Mouse (Mus musculus) c-Kit-positive CD71-positive TER-119-positive erythroid progenitor cells, embryonic 14.5 days (primary cell): ENCODE results near the gene Myo15.
"Not testable (repeated sequence)": the region's sequence is repeated elsewhere in the genome, so short reads cannot be mapped to it uniquely, and the experiment has no call there.

Source experiments
- DNase-seq: peaks from one replicate; pipeline ENCODE4 v3.0.0-alpha.2; 2013; ENCODE audit warnings: low spot score

Gene Myo15

DNA sequence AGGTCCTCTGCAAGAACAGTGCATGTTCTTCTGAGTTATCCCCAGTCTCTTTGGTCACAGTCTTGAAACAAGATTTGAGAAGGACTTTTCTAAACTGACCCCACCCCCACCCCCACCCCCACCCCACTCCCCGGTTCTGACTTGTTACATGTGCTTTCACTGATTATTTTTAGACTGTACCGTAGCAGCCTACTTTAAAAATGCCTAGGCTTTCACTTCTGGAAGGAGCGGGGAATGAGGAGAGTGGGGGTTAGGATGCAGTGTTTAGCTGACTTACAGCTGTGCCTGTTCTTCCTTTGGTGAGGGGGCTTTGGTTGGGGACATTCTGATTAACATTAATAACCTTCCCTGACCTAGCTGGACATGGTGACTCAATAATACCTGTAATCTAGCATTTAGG, 79.0 kb downstream of the Myo15 start:
- no peak for DNase-seq

DNA sequence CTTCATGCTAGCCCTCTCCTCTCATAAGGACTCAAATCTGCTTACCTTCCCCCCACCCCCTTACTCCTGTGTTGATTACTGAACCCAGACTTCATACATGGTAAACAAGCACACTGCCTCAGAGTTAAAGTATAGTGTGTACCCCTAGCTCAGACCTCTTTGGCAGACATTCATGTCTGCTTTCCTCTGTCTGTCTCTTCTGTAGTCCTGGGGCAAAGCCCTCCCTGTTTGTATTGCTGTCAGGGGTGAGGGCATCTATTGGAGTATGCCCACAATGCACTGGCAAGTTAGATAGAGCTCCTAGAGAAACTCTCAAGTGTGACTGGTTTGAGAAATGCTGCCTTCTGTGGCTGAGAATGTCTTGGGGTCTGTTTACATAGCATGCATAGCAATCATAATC, 84.0 kb downstream of the Myo15 start:
- DNase-seq = no peak

DNA sequence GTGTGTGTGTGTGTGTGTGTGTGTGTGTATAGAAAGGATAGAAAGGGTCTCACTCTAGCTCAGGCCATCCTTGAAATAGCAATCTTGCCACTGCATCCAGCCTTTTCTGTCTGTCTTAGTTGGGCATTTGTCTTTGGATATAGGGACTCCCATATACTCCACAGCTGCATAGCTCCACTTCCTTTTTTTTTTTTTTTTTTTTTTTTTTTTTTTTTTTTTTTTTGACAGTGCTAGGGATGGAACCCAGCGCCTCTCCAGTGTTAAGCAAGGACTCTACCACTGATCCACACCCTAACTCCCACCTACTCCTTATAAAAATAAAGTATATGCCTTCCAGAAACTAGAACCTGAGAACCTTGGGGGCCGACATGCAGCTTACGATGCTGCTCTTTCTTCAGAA, 88.5 kb downstream of the Myo15 start:
- DNase-seq = no peak

DNA sequence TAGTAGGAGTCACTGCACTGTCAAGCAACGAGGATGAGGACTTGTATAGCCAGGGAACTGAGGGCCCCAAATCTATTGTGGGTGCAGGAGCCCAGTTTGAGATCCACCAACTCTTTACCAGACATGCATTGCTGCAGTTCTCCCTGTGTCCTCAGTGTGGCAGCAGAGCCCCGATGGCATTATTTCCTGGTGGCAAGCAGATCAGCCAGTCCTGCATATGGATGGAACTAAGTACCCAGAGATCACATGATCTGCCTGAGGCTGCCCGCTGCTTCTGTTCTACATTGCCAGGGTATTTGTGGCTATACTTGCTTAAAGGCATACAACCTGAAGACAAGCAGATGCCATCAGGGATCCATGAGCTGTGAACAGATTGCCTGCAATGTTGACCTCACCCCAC, 90.2 kb downstream of the Myo15 start:
- DNase-seq = peak; percentile 34

DNA sequence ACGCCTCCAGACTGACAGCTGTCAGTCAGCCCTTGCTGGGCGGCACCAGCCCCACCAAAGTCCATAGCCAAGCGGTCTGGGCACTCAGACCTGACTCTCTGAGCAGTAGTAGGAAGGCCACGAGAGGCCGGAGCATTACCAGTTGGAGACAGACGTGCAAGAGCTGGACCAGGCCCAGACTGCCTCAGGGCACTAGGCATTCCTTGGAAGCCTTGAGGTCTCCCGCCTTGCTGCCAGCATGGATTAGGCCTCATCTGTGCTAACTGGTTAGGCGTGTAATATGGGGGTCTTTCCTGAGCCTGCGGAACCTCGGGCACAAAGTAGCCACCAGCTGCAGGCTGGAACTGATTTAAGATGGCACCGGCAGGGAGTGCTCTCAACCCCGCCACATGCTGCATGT, 104.9 kb downstream of the Myo15 start:
- not testable (repeated sequence) for DNase-seq
